Mouse (Mus musculus) hindbrain, embryonic 15.5 days (tissue): ENCODE measurements around the gene Vmn2r6. TPM values are rescaled to one million over a fixed set of nuclear protein-coding genes. Genes with fewer than 3 reads are reported as not detected.
"Not testable (repeated sequence)": the region's sequence is repeated elsewhere in the genome, so short reads cannot be mapped to it uniquely, and the experiment has no call there.

Source experiments
- ATAC-seq: fragments of 200-750 bp; cut with Nextera tagmentation; 2 replicates; pipeline ENCODE4 v1.8.0; 2017; ENCODE audit warnings: low read depth, moderate number of reproducible peaks, moderate TSS enrichment; ENCODE audit not compliant: low FRiP score
- H3K27ac ChIP-seq: fragments of 300-500 bp; sonication (generic); replicated peaks from 2 replicates; pipeline ENCODE4 v1.5.1; 2015; ENCODE audit warnings: mild to moderate bottlenecking, inconsistent platforms
- H3K27me3 ChIP-seq: fragments of 300-500 bp; sonication (generic); 2 replicates; pipeline ENCODE4 v1.6.1; 2015; ENCODE audit warnings: control low read depth, inconsistent platforms
- H3K36me3 ChIP-seq: fragments of 300-500 bp; sonication (generic); 2 replicates; pipeline ENCODE4 v1.6.1; 2015; ENCODE audit warnings: control low read depth, inconsistent platforms
- H3K4me1 ChIP-seq: fragments of 300-500 bp; sonication (generic); replicated peaks from 2 replicates; pipeline ENCODE4 v1.6.1; 2015; ENCODE audit warnings: control low read depth, inconsistent platforms
- H3K4me2 ChIP-seq: fragments of 300-500 bp; sonication (generic); 2 replicates; pipeline ENCODE4 v1.6.1; 2015; ENCODE audit warnings: moderate library complexity, mild to moderate bottlenecking, inconsistent platforms
- H3K4me3 ChIP-seq: fragments of 300-500 bp; sonication (generic); 2 replicates; pipeline ENCODE4 v1.5.1; 2015; ENCODE audit warnings: mild to moderate bottlenecking, inconsistent platforms
- H3K9ac ChIP-seq: fragments of 300-500 bp; sonication (generic); 2 replicates; pipeline ENCODE4 v1.6.1; 2015; ENCODE audit warnings: inconsistent platforms
- H3K9me3 ChIP-seq: fragments of 300-500 bp; sonication (generic); 2 replicates; pipeline ENCODE4 v1.6.1; 2016; ENCODE audit warnings: control low read depth, inconsistent platforms
- WGBS: fragments of 180-500 bp; shearing (Covaris S2); methylation state at CpG from one replicate; pipeline ENCODE4 v1.1.7; 2015; 5-methylcytosine and 5-hydroxymethylcytosine counted together
- polyA plus RNA-seq: library from polyadenylated mRNA; unstranded; fragments of >200 nt; fragmentation: Nextera tagmentation; extraction: Ambion mirVana; gene quantifications from 2 replicates; pipeline ENCODE4 v1.2.1, GENCODE M21; 2015

Gene Vmn2r6
- not detected in 2 replicates for polyA plus RNA-seq

GRCm38 (mm10) chr3:64565730-64566129 lies at the start of gene Vmn2r6:
Vmn2r6 (minus strand) TSS chr3:64565830.
- H3K9me3 ChIP-seq, H3K4me1 ChIP-seq, ATAC-seq, H3K9ac ChIP-seq, H3K27me3 ChIP-seq, H3K36me3 ChIP-seq, H3K4me3 ChIP-seq, H3K4me2 ChIP-seq, H3K27ac ChIP-seq: not testable (repeated sequence)
- WGBS = 91% methylated on average over 2 of the region's 2 CpGs

- Histone ChIP-seq H3K27ac (no peak overlapping the region), H3K4me2 (no peak overlapping the region), H3K9ac (no peak overlapping the region), H3K9me3 (no peaks in the 10 kb centered on the region), H3K36me3 (no peaks in the 10 kb centered on the region), H3K4me1 (no peaks in the 10 kb centered on the region), H3K4me3 (no peak overlapping the region), H3K27me3 (no peaks in the 10 kb centered on the region)
- ATAC-seq = no peak
- 73% methylated on average over 9 of the region's 9 CpGs for WGBS
Observed at GRCm38 (mm10) chr3:64587618-64588017, 22.0 kb upstream of the Vmn2r6 start.

GRCm38 (mm10) chr3:64568793-64569192 lies 3.2 kb upstream of the Vmn2r6 start:
- H3K27me3 ChIP-seq, ATAC-seq, H3K4me2 ChIP-seq, H3K4me3 ChIP-seq, H3K36me3 ChIP-seq, H3K27ac ChIP-seq, H3K9ac ChIP-seq, H3K4me1 ChIP-seq, H3K9me3 ChIP-seq: not testable (repeated sequence)
- WGBS = 64% methylated on average over 2 of the region's 2 CpGs

- H3K4me1 ChIP-seq, H3K4me3 ChIP-seq, H3K4me2 ChIP-seq, H3K9me3 ChIP-seq, ATAC-seq, H3K9ac ChIP-seq, H3K36me3 ChIP-seq, H3K27ac ChIP-seq, H3K27me3 ChIP-seq: not testable (repeated sequence)
- WGBS = 88% methylated on average over 1 of the region's 1 CpGs
Observed at GRCm38 (mm10) chr3:64523585-64523984, 42.0 kb downstream of the Vmn2r6 start.

GRCm38 (mm10) chr3:64509742-64510141 lies 55.9 kb downstream of the Vmn2r6 start, which contains the start of gene Vmn2r5:
Vmn2r5 (minus strand) TSS chr3:64509842.
- H3K36me3 ChIP-seq, ATAC-seq, H3K4me2 ChIP-seq, H3K4me3 ChIP-seq, H3K9me3 ChIP-seq, H3K27ac ChIP-seq, H3K9ac ChIP-seq, H3K4me1 ChIP-seq, H3K27me3 ChIP-seq: not testable (repeated sequence)
- WGBS = 88% methylated on average over 1 of the region's 2 CpGs

Other genes with a start within 250 kb of the Vmn2r6 start
- not detected in 2 replicates for gene Vmn2r4, start 150.5 kb downstream of the Vmn2r6 start, polyA plus RNA-seq
- gene Vmn2r5, start 56.0 kb downstream of the Vmn2r6 start, polyA plus RNA-seq = not detected in 2 replicates